Mouse (Mus musculus) layer of hippocampus, adult 11-12 months (tissue): ENCODE data around the gene Hao2.

Experiments
- DNase-seq: peaks from one replicate; pipeline ENCODE4 v3.0.0; 2022; ENCODE audit warnings: low spot score

Hao2 gene

DNA sequence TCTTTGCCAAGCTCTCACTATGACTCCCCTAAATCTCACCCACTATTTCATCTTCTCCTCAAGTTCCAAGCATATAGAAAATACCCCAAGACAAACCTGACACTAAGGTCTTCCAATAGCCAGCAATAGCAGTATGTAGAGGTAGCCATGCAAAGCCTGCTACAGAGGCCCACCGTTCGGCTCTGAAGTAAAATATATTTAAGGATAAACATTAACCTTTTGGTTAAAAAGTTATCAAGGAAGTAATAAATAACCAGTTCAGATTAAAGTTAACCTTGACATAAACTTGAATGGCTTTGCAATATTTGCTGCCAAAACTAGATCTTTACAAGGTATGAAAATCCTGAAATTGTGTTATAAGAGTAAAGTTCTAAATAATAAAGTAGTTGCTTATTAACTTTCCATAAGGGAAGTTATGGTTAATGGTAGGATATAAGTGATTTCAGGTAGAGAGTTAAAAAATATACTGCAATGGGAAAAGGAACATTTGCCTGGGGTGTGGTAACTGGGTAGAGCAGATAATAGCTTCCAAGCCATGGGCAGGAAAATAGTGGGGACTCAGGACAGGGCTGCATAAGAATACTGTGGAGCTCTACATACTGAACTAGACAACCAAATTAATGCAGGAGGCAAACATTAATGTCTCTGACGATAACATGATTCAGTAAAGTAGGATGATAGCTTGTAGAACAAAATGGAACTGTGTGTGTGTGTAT lies at the start of gene Hao2:
Gene Hao2, minus strand, starts transcription at position 183 of the 716 bp plus-strand sequence.
- DNase-seq = no peak

GRCm38 (mm10) chr3:98941601-98942000 lies 48.6 kb upstream of the Hao2 start:
- no peak for DNase-seq

- no peak for DNase-seq
Observed at GRCm38 (mm10) chr3:98941066-98941551, 48.1 kb upstream of the Hao2 start.

- no peak for DNase-seq
Observed at GRCm38 (mm10) chr3:98940225-98940624, 47.2 kb upstream of the Hao2 start.

GRCm38 (mm10) chr3:98936446-98936845 lies 43.4 kb upstream of the Hao2 start:
- DNase-seq = no peak

- no peak for DNase-seq
Observed at GRCm38 (mm10) chr3:98934601-98935000, 41.6 kb upstream of the Hao2 start.

GRCm38 (mm10) chr3:98934041-98934440 lies 41.0 kb upstream of the Hao2 start:
- no peak for DNase-seq

DNA sequence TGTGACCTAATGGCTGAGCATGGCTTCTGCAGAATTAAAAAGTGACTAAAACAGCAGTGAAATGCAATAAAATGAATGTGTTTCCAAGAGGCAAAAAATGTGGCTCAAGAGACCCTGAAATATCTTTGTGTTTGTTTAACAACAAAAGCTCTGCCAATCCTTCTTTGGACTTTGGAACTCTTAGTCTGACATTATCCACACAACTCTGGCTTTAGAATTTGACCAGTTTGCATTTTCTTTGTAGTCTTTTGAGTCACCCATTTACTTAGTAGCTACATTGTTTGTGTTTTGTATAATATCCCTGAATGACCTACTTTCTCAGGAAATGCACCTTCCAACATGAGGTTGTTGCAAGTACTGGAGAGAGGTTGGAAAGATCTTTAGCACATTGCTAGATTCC lies 39.4 kb upstream of the Hao2 start:
- no peak for DNase-seq

DNA sequence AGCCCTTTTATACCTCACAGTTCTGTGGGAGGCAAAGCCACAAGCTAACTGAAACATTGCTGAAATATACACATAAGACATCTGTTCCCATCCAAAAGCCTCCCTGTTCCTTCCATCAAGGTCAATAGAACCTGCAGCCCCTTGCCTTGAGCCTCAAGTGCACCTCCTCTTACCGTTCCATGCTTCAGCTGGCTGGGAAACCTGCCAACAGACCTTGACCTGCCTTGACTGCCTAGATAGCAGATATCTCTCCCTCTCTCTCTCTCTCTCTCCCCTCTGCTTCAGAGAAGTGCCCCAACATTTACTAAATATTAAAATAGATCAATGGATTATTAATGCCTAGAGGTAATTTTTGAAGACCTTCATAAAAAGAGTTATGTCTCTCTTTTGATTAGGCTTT lies 38.8 kb upstream of the Hao2 start:
- DNase-seq = no peak

DNA sequence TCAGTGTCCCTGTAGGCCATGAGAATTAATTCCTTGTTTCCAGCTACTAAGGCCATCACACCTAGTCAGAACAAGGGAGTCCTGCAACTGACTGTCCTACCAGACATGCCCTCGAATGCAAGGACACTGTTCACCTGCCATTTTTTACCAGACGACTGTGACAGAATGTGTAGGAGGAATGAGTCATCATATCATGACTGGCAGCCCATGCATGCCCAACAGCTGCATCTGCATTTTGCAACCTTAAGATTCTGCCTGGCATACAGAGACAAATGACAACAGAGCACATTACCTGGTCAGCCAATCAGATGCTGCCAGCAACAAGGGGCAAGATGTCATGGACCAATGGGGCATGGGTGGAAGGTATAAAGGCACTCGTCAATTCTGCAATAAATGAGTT lies 27.4 kb upstream of the Hao2 start:
- no peak for DNase-seq

- DNase-seq = no peak
Observed at GRCm38 (mm10) chr3:98917260-98917659, 24.2 kb upstream of the Hao2 start.

DNA sequence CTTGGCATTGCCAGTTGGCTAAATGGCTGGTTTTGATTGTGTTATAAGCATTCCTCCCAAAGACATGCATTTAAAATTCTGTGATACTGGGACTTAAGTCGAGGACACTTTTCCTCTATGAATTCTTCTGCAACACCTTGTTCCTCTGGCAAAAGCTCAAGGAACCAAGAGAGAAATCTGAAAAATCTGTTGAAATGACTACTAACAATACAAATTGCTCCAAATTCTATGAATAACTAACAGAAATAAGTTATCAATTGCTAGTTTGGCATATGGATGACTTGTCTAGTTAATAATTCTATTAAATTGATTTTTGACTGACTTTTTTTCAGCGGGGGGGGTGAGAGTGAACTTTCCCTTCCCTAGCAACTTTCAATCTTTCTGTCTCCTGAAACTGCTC lies 23.8 kb upstream of the Hao2 start:
- DNase-seq = no peak

GRCm38 (mm10) chr3:98915659-98916058 lies 22.6 kb upstream of the Hao2 start:
- DNase-seq = peak; percentile 54

DNA sequence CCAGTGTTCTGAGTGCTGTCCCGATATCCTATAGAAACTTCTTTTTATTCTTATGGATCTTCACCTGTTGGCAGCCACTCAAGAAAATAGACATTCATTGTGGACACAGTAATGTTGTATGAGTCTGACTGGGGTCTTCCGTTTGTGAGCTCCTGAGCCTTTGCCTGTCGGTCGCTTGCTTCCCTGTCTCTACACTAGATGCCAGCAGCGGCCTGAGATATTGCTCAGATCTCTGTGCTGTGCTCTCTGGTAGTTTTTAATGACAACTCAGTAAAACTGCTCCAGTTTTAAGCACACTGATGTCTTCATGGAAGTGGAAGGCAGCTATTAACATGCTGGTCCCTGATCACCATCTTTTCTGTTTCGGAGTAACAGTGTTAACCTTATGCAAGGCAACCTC lies 20.6 kb upstream of the Hao2 start:
- DNase-seq = no peak

- DNase-seq = no peak
Observed at GRCm38 (mm10) chr3:98897606-98898005, 4.6 kb upstream of the Hao2 start.

GRCm38 (mm10) chr3:98895071-98895601 lies 2.1 kb upstream of the Hao2 start:
- DNase-seq = peak; percentile 8

- no peak for DNase-seq
Observed at GRCm38 (mm10) chr3:98890430-98890829, 2.6 kb downstream of the Hao2 start.

GRCm38 (mm10) chr3:98888206-98888605 lies 4.8 kb downstream of the Hao2 start:
- DNase-seq = no peak

GRCm38 (mm10) chr3:98880831-98881230 lies 12.2 kb downstream of the Hao2 start:
- no peak for DNase-seq

GRCm38 (mm10) chr3:98880216-98880615 lies 12.8 kb downstream of the Hao2 start:
- DNase-seq = no peak

GRCm38 (mm10) chr3:98868219-98868618 lies 24.8 kb downstream of the Hao2 start:
- DNase-seq = no peak

DNA sequence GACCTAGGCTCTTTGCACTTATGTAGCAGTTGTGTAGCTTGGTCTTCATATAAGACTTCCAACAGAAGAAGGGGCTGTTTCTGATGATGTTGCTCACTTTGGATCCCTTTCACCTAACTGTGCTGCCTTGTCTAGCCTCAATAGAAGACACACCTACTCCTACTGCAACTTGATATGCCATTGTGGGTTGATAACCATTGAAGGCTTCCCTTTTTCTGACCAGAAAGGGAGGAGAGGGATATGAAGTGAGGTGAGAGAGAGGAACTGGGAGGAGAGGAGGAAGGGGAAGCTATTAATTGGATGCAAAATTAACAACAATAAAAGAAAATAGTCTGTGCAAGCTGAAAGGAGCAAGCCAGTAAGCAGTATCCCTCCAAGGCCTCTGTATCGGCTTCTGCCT lies 30.2 kb downstream of the Hao2 start:
- no peak for DNase-seq

DNA sequence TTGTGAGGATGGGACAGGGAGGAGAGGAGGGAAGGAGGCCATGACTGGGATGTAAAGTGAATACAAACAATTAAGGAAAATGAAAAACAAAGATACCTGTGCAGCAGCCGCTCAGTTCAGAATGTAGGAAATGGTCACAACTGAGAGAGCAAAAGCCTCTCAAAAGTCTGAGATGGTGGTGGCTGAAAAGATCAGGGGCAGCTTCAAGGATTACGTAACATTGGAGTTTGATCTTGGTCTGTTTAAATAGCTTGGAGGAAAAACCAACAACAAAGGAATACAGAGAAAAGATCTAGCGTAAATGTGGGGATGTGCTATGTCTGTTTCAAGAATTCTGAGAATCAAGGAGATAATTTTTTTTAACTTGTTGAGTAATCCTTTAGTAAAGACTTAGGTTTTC lies 33.5 kb downstream of the Hao2 start, which contains the start of gene Hsd3b1:
Gene Hsd3b1, minus strand, starts transcription at position 219 of the 400 bp plus-strand sequence.
- no peak for DNase-seq

DNA sequence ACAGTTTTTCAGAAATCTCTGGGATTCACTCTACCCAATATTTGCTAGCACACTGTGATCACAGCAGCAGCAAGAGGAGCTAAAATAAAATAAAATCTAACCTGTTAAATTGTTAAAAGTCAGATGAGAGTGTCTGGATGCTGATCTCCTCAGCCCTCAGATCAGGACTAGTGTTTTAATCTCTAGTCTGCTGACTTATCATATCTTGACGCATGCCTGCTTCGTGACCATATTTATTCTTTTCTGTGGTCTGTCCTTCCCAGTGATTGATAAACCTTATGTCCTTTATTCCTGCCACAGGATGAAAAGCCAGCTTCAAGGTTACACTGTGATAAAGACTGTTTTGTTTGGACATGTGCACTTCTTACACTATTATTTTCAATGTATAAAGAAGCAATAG lies 35.0 kb downstream of the Hao2 start:
- no peak for DNase-seq
